Mouse (Mus musculus) forebrain, embryonic 14.5 days (tissue): ENCODE data around the gene Khnyn. TPM values are rescaled to one million over a fixed set of nuclear protein-coding genes. Genes with fewer than 3 reads are reported as not detected.
A peak's percentile ranks its signal among the peaks of the same experiment; 100 is the strongest.

ENCODE experiments used
- ATAC-seq: fragments of 200-750 bp; cut with Nextera tagmentation; 2 replicates; pipeline ENCODE4 v1.8.0; 2017; ENCODE audit warnings: mild to moderate bottlenecking, moderate library complexity
- DNase-seq: peaks from one replicate; pipeline ENCODE4 v3.0.0-alpha.2; 2015; ENCODE audit warnings: low spot score
- H3K27ac ChIP-seq: fragments of 300-500 bp; sonication (generic); 2 replicates; pipeline ENCODE4 v1.5.1; 2014; ENCODE audit warnings: low read depth, mild to moderate bottlenecking, control low read depth, low read length, moderate library complexity
- H3K27me3 ChIP-seq: fragments of 300-500 bp; sonication (generic); replicated peaks from 2 replicates; pipeline ENCODE4 v1.6.1; 2014; ENCODE audit warnings: low read length, control low read depth, mixed read lengths; ENCODE audit not compliant: control insufficient read depth, insufficient read depth
- H3K36me3 ChIP-seq: fragments of 300-500 bp; sonication (generic); 2 replicates; pipeline ENCODE4 v1.6.1; 2014; ENCODE audit warnings: low read length, control low read depth; ENCODE audit not compliant: control insufficient read depth, insufficient read depth
- H3K4me1 ChIP-seq: fragments of 300-500 bp; sonication (generic); 2 replicates; pipeline ENCODE4 v1.6.1; 2014; ENCODE audit warnings: antibody characterized with exemption, low read length, control low read depth; ENCODE audit not compliant: control insufficient read depth, insufficient read depth
- H3K4me2 ChIP-seq: fragments of 300-500 bp; sonication (generic); 2 replicates; pipeline ENCODE4 v1.6.1; 2014; ENCODE audit warnings: mild to moderate bottlenecking, control low read depth, low read length
- H3K4me3 ChIP-seq: fragments of 300-500 bp; sonication (generic); 2 replicates; pipeline ENCODE4 v1.5.1; 2014; ENCODE audit warnings: low read depth, low read length, control low read depth
- H3K9ac ChIP-seq: fragments of 300-500 bp; sonication (generic); 2 replicates; pipeline ENCODE4 v1.6.1; 2014; ENCODE audit warnings: mild to moderate bottlenecking, low read length, control low read depth, moderate library complexity
- H3K9me3 ChIP-seq: fragments of 300-500 bp; sonication (generic); replicated peaks from 2 replicates; pipeline ENCODE4 v1.6.1; 2016; ENCODE audit warnings: low read length, control low read depth, mixed read lengths; ENCODE audit not compliant: control insufficient read depth
- WGBS: fragments of 180-500 bp; shearing (Covaris S2); extraction: QIAGEN DNeasy Blood & Tissue Kit; methylation state at CpG from one replicate; pipeline ENCODE4 v1.1.7; 2014; 5-methylcytosine and 5-hydroxymethylcytosine counted together
- polyA plus RNA-seq: library from polyadenylated mRNA; unstranded; fragments of >200 nt; fragmentation: Nextera tagmentation; extraction: Ambion mirVana; gene quantifications from 2 replicates; pipeline ENCODE4 v1.2.1, GENCODE M21; 2014

Khnyn gene
- polyA plus RNA-seq, 1 experiment from 2014 or later: 4.6 TPM

GRCm38 (mm10) chr14:55886571-55887382, 2.0 kb downstream of the Khnyn start:
- Histone ChIP-seq H3K27me3 (no peaks in the 10 kb centered on the region), H3K27ac (no peak overlapping the region), H3K9me3 (no peaks in the 10 kb centered on the region), H3K9ac (no peak overlapping the region), H3K36me3 (peaks cover 47% of the 10 kb centered on the region), H3K4me1 (peaks cover 15% of the 10 kb centered on the region), H3K4me3 (no peak overlapping the region), H3K4me2 (0 out of 2 replicates have a peak overlapping the region, but pooled peaks have one; percentile 81)
- ATAC-seq (no peak), DNase-seq (no peak)
- WGBS: 83% methylated on average over 24 of the region's 24 CpGs

- no peak overlapping the region for H3K4me2 ChIP-seq
- WGBS: 95% methylated on average over 12 of the region's 12 CpGs
- DNase-seq (no peak), ATAC-seq (no peak)
- H3K9me3 ChIP-seq: no peaks in the 10 kb centered on the region
- H3K9ac ChIP-seq: no peak overlapping the region
- H3K27ac ChIP-seq: no peak overlapping the region
- H3K4me1 ChIP-seq: peaks cover 7% of the 10 kb centered on the region
- no peak overlapping the region for H3K4me3 ChIP-seq
- H3K36me3 ChIP-seq: peaks cover 47% of the 10 kb centered on the region
- no peaks in the 10 kb centered on the region for H3K27me3 ChIP-seq
Observed at GRCm38 (mm10) chr14:55897671-55898070, 12.9 kb downstream of the Khnyn start.

GRCm38 (mm10) chr14:55898947-55899346, 14.2 kb downstream of the Khnyn start:
- Histone ChIP-seq H3K36me3 (peaks cover 39% of the 10 kb centered on the region), H3K4me2 (peak overlapping the region; percentile 87; the same call in 1 of the 2 replicates), H3K4me3 (no peak overlapping the region), H3K27ac (no peak overlapping the region), H3K4me1 (peaks cover 7% of the 10 kb centered on the region), H3K9me3 (no peaks in the 10 kb centered on the region), H3K9ac (no peak overlapping the region), H3K27me3 (no peaks in the 10 kb centered on the region)
- no peak for ATAC-seq
- WGBS: 90% methylated on average over 7 of the region's 7 CpGs
- DNase-seq: no peak

GRCm38 (mm10) chr14:55899701-55900413, 15.1 kb downstream of the Khnyn start, which contains the start of gene Sdr39u1:
TSS of gene Sdr39u1 (minus strand) at chr14:55900293.
- peak; percentile 96 for ATAC-seq

GRCm38 (mm10) chr14:55900414-55900755, 15.6 kb downstream of the Khnyn start:
- H3K4me3 ChIP-seq: peak overlapping the region; percentile 45
- ATAC-seq (peak; percentile 55), DNase-seq (no peak)
- H3K4me1 ChIP-seq: peaks cover 7% of the 10 kb centered on the region
- 7% methylated on average over 12 of the region's 12 CpGs for WGBS
- peak overlapping the region; percentile 23 for H3K27ac ChIP-seq
- H3K9me3 ChIP-seq: no peaks in the 10 kb centered on the region
- H3K4me2 ChIP-seq: peak overlapping the region; percentile 87
- H3K27me3 ChIP-seq: no peaks in the 10 kb centered on the region
- H3K9ac ChIP-seq: peak overlapping the region; percentile 76
- H3K36me3 ChIP-seq: peaks cover 24% of the 10 kb centered on the region

More at GRCm38 (mm10) chr14:55899701-55900413, 15.1 kb downstream of the Khnyn start, which contains the start of gene Sdr39u1:
- H3K4me3 ChIP-seq: peak within 1 kb of the TSS; percentile 45
- peak; percentile 95 for DNase-seq
- peaks cover 7% of the 10 kb centered on the region for H3K4me1 ChIP-seq
- peak within 1 kb of the TSS; percentile 76 for H3K9ac ChIP-seq
- H3K36me3 ChIP-seq: peaks cover 30% of the 10 kb centered on the region
- no peaks in the 10 kb centered on the region for H3K9me3 ChIP-seq
- H3K27ac ChIP-seq: peak within 1 kb of the TSS; percentile 33
- H3K4me2 ChIP-seq: peak within 1 kb of the TSS; percentile 87
- no peaks in the 10 kb centered on the region for H3K27me3 ChIP-seq
- WGBS: 4% methylated on average over 39 of the region's 39 CpGs

- Histone ChIP-seq H3K27ac (no peak overlapping the region), H3K4me2 (no peak overlapping the region), H3K9me3 (no peaks in the 10 kb centered on the region), H3K9ac (no peak overlapping the region), H3K4me3 (no peak overlapping the region), H3K4me1 (peaks cover 5% of the 10 kb centered on the region), H3K27me3 (no peaks in the 10 kb centered on the region), H3K36me3 (no peaks in the 10 kb centered on the region)
- peak; percentile 14 for DNase-seq
- ATAC-seq: no peak
- WGBS: 31% methylated on average over 1 of the region's 1 CpGs
Observed at GRCm38 (mm10) chr14:55905518-55905917, 20.8 kb downstream of the Khnyn start.

- H3K4me2 ChIP-seq: no peak overlapping the region
- WGBS: 70% methylated on average over 4 of the region's 4 CpGs
Observed at GRCm38 (mm10) chr14:55913406-55913805, 28.7 kb downstream of the Khnyn start.

GRCm38 (mm10) chr14:55918240-55919082, 33.7 kb downstream of the Khnyn start:
- Histone ChIP-seq H3K4me2 (no peak overlapping the region), H3K27ac (no peak overlapping the region), H3K9me3 (no peaks in the 10 kb centered on the region), H3K36me3 (no peaks in the 10 kb centered on the region), H3K4me1 (no peaks in the 10 kb centered on the region), H3K9ac (peak overlapping the region; percentile 21; the same call in 1 of the 2 replicates), H3K27me3 (no peaks in the 10 kb centered on the region), H3K4me3 (no peak overlapping the region)
- WGBS: 38% methylated on average over 14 of the region's 14 CpGs
- ATAC-seq: peak; percentile 89
- peak; percentile 97 for DNase-seq

More at GRCm38 (mm10) chr14:55913406-55913805, 28.7 kb downstream of the Khnyn start:
- no peaks in the 10 kb centered on the region for H3K4me1 ChIP-seq
- no peak overlapping the region for H3K9ac ChIP-seq
- H3K27ac ChIP-seq: no peak overlapping the region
- DNase-seq: no peak
- H3K9me3 ChIP-seq: no peaks in the 10 kb centered on the region
- no peaks in the 10 kb centered on the region for H3K36me3 ChIP-seq
- no peak for ATAC-seq
- H3K27me3 ChIP-seq: no peaks in the 10 kb centered on the region
- no peak overlapping the region for H3K4me3 ChIP-seq
